Mouse (Mus musculus) G1E (cell line): ENCODE measurements around the gene Dnaaf2. TPM values are rescaled to one million over a fixed set of nuclear protein-coding genes. Genes with fewer than 3 reads are reported as not detected.
A peak's percentile ranks its signal among the peaks of the same experiment; 100 is the strongest.

Experiments
- ATAC-seq: 2 replicates; pipeline ENCODE4 v1.8.0; 2016; ENCODE audit warnings: mild to moderate bottlenecking; ENCODE audit not compliant: insufficient number of reproducible peaks, poor library complexity, low FRiP score, severe bottlenecking; ENCODE audit errors: extremely low read depth
- DNase-seq: peaks from one replicate; pipeline ENCODE4 v3.0.0; 2012; ENCODE audit warnings: low spot score
- H3K27me3 ChIP-seq: 2 replicates; pipeline ENCODE4 v1.6.1; 2012; ENCODE audit warnings: mild to moderate bottlenecking, low read length, inconsistent platforms; ENCODE audit not compliant: insufficient read depth
- H3K36me3 ChIP-seq: replicated peaks from 2 replicates; pipeline ENCODE3; 2012; ENCODE audit warnings: mild to moderate bottlenecking, inconsistent platforms
- H3K4me1 ChIP-seq: 2 replicates; pipeline ENCODE4 v1.6.1; 2012; ENCODE audit warnings: low read depth, low read length, inconsistent platforms, mixed read lengths; ENCODE audit not compliant: insufficient read depth
- H3K4me3 ChIP-seq: 2 replicates; pipeline ENCODE4 v1.5.1; 2012; ENCODE audit warnings: low read depth, mild to moderate bottlenecking, inconsistent platforms, low read length, moderate library complexity, mixed read lengths
- H3K9me3 ChIP-seq: replicated peaks from 2 replicates; pipeline ENCODE4 v1.6.1; 2012; ENCODE audit warnings: inconsistent platforms
- CTCF ChIP-seq: IDR thresholded peaks from 2 replicates; pipeline ENCODE4 v1.5.1; 2012; ENCODE audit warnings: low read depth, low read length, inconsistent platforms, mixed read lengths
- GATA1 ChIP-seq: IDR thresholded peaks from 2 replicates; pipeline ENCODE4 v1.6.1; 2012; ENCODE audit warnings: borderline replicate concordance, low read length, inconsistent platforms, mixed read lengths
- GATA2 ChIP-seq: IDR thresholded peaks from 2 replicates; pipeline ENCODE4 v1.6.1; 2012; ENCODE audit warnings: low read depth, low read length, inconsistent platforms, borderline replicate concordance
- POLR2AphosphoS5 ChIP-seq: IDR thresholded peaks from 2 replicates; pipeline ENCODE4 v1.6.1; 2012; ENCODE audit warnings: low read depth, low read length, inconsistent platforms; ENCODE audit not compliant: insufficient replicate concordance
- TAL1 ChIP-seq: conservative IDR thresholded peaks from 2 replicates; pipeline ENCODE4 v1.6.1; 2012; ENCODE audit warnings: low read depth, low read length, inconsistent platforms, mixed read lengths
- polyA plus RNA-seq: library from polyadenylated mRNA; stranded (reverse); fragments of >175 nt; gene quantifications from 2 replicates; pipeline ENCODE4 v1.2.3, GENCODE M21; 2012
- total RNA-seq, 2 experiments: library from RNA; stranded (forward) in 1 of 2; stranded (reverse) in 1 of 2; fragments of 200-1000 nt in 1 of 2; fragments of >200 nt in 1 of 2; fragmentation: Nextera tagmentation in 1 of 2; gene quantifications; 2 replicates each; pipeline ENCODE4 v1.2.3; 2014 to 2017

Dnaaf2 gene
- total and polyA plus RNA-seq, 3 experiments = 5.1 to 11.4 (median 7.6) TPM

- TF ChIP-seq GATA1 (no peak), CTCF (no peak), POLR2AphosphoS5 (no peak), TAL1 (no peak), GATA2 (no peak)
- Histone ChIP-seq H3K27me3 (no peaks in the 10 kb centered on the region), H3K36me3 (peaks cover 95% of the 10 kb centered on the region), H3K4me1 (peaks cover 15% of the 10 kb centered on the region), H3K9me3 (no peaks in the 10 kb centered on the region), H3K4me3 (no peak overlapping the region)
- ATAC-seq = no peak
- no peak for DNase-seq
These were observed 15.1 kb upstream of the Dnaaf2 start for GRCm38 (mm10) chr12:69213186-69213777.

DNA sequence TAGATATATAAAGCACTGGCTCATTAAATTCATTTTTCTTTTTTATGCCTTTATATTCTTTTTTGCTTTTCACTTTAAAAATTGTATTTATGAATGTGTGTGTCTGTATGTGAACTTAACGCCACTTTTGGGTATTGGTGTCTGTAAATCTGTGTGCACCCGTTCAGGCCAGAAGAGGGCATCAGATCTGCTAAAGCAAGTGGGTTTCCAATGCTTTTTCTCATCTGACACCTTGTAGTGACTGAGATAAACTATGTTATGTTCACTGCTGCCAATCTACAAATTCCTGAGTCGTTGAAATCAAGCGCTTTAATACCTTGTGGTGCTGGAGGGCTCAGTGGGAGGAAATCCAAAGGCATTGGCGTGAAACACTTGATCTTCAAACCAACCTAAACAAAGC is 12.8 kb upstream of the Dnaaf2 start:
- Histone ChIP-seq H3K36me3 (peaks cover 96% of the 10 kb centered on the region), H3K27me3 (no peaks in the 10 kb centered on the region), H3K9me3 (no peaks in the 10 kb centered on the region), H3K4me3 (no peak overlapping the region), H3K4me1 (peaks cover 10% of the 10 kb centered on the region)
- TF ChIP-seq POLR2AphosphoS5 (no peak), GATA2 (no peak), TAL1 (no peak), GATA1 (no peak), CTCF (no peak)
- no peak for DNase-seq
- ATAC-seq = peak; percentile 50; the same call in 1 of the 2 replicates

DNA sequence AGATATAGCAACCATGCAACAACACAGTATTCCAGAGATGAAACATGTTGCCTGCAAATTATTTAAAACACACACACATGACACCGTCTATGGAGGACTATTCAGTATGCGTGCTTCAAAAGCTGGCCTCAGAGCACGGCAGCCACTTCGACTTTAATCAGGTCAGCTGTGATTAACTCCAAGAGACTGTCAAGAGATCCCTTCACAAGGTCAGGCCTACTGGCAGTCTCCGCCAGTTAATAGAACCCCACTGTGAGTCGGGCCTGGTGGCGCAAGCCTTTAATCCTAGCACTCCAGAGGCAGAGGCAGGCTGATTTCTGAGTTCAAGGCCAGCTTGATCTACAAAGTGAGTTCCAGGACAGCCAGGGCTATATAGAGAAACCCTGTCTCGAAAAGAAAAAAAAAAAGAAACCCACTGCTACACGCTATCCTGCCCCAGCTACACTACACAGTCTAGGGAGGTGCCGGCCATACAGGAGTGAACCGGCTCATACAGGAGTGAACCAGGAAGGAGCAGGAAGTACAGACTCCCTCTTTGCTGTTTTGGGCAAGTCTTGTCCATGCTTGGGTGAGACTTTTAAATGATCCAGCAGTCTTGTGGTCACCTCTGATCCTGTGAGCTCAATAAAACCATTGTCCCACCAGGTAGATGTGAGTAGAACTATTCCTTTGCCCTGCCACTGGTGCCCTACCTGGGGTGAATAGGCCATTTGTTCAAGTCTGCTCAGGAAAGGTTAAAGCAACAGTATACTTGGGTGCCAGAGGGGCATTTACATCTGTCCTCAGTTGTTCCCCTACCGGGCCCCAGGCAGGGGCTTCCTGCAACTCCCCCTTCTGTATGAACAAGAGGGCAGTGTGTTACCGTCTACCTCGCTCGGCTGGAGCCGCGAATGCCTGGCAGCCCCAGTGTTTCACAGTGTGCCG is 12.1 kb upstream of the Dnaaf2 start:
- H3K27me3 ChIP-seq = no peaks in the 10 kb centered on the region
- no peak for TF ChIP-seq GATA1
- TF ChIP-seq POLR2AphosphoS5 = no peak
- no peak for TF ChIP-seq TAL1
- H3K4me1 ChIP-seq = peaks cover 11% of the 10 kb centered on the region
- no peak overlapping the region for H3K4me3 ChIP-seq
- ATAC-seq (no peak), DNase-seq (no peak)
- no peaks in the 10 kb centered on the region for H3K9me3 ChIP-seq
- H3K36me3 ChIP-seq = peaks cover 93% of the 10 kb centered on the region

- Histone ChIP-seq H3K36me3 (peaks cover 84% of the 10 kb centered on the region), H3K27me3 (no peaks in the 10 kb centered on the region), H3K9me3 (no peaks in the 10 kb centered on the region), H3K4me1 (peaks cover 14% of the 10 kb centered on the region), H3K4me3 (no peak overlapping the region)
- DNase-seq (no peak), ATAC-seq (no peak)
- TF ChIP-seq POLR2AphosphoS5 = no peak
- no peak for TF ChIP-seq CTCF
- TF ChIP-seq GATA1 = no peak
- TF ChIP-seq GATA2 = no peak
- TF ChIP-seq TAL1 = no peak
These were observed 10.3 kb upstream of the Dnaaf2 start for GRCm38 (mm10) chr12:69208520-69208919.

DNA sequence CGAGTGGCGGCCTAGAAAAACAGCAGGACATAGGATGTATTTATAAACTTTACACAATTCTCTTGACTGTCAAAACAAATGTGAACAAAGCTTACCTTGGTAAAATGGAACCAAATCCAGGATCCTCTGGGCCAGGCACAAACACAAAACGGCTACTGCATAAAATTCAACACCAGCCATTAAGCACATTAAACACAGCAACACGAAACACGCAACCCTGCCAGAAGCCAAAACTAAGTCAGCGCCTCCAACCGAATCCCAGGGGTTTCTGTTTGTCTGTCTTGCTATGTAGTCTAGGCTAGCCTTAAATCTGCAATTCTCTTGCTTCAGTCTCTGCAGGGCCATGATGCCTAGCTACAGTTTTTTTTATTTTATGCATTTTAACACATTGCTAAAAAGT is 9.7 kb upstream of the Dnaaf2 start:
- Histone ChIP-seq H3K36me3 (peaks cover 85% of the 10 kb centered on the region), H3K4me1 (peaks cover 17% of the 10 kb centered on the region), H3K9me3 (no peaks in the 10 kb centered on the region), H3K27me3 (no peaks in the 10 kb centered on the region), H3K4me3 (no peak overlapping the region)
- TF ChIP-seq POLR2AphosphoS5 (no peak), GATA2 (no peak), TAL1 (no peak), GATA1 (no peak), CTCF (no peak)
- DNase-seq (no peak), ATAC-seq (no peak)

DNA sequence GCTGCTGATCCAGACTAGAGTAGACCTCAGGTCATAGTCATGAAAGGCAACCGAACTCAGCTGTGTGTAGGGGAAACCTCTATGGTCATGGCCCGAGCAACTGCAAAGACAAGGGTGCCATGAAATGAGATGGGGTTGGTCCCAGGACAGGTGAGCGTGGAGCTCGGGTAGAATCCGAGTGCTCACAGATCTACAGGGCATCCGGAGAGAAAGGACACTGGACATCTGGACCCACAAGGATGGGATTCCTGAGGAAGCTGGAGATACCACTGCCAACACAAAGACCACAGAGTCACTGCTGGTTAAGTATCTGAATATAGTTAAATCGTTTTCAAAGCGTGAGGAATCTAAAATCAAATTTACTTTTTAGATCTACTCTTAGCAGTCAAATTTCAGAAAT is 9.2 kb upstream of the Dnaaf2 start:
- ATAC-seq (no peak), DNase-seq (no peak)
- TF ChIP-seq CTCF = no peak
- no peak for TF ChIP-seq GATA2
- TF ChIP-seq TAL1 = no peak
- no peak for TF ChIP-seq GATA1
- TF ChIP-seq POLR2AphosphoS5 = no peak
- H3K27me3 ChIP-seq = no peaks in the 10 kb centered on the region
- no peaks in the 10 kb centered on the region for H3K9me3 ChIP-seq
- H3K36me3 ChIP-seq = peaks cover 86% of the 10 kb centered on the region
- H3K4me1 ChIP-seq = peaks cover 20% of the 10 kb centered on the region
- no peak overlapping the region for H3K4me3 ChIP-seq
